Mouse (Mus musculus): ENCODE data around the gene Mt3.

GRCm38 (mm10) chr8:94187290-94188002 lies 35.0 kb downstream of the Mt3 start:
- TF ChIP-seq CTCF (IDR thresholded peaks at IDR 0.05), result no peak
- no peak for TF ChIP-seq POLR2A (IDR thresholded peaks at IDR 0.05; ENCODE audit: insufficient read depth, low read depth, low read length)
